Mouse (Mus musculus) neural tube, embryonic 12.5 days (tissue): ENCODE measurements around the gene Capn7. TPM values are rescaled to one million over a fixed set of nuclear protein-coding genes. Genes with fewer than 3 reads are reported as not detected.

ENCODE experiments used
- ATAC-seq: fragments of 200-750 bp; cut with Nextera tagmentation; 2 replicates; pipeline ENCODE4 v1.8.0; 2017; ENCODE audit warnings: low read depth, mild to moderate bottlenecking, moderate TSS enrichment, moderate library complexity; ENCODE audit not compliant: low FRiP score
- H3K27ac ChIP-seq: fragments of 300-500 bp; sonication (generic); 2 replicates; pipeline ENCODE4 v1.5.1; 2016
- H3K27me3 ChIP-seq: fragments of 300-500 bp; sonication (generic); replicated peaks from 2 replicates; pipeline ENCODE4 v1.6.1; 2016; ENCODE audit warnings: mild to moderate bottlenecking
- H3K36me3 ChIP-seq: fragments of 300-500 bp; sonication (generic); 2 replicates; pipeline ENCODE4 v1.6.1; 2016; ENCODE audit warnings: mild to moderate bottlenecking
- H3K4me1 ChIP-seq: fragments of 300-500 bp; sonication (generic); 2 replicates; pipeline ENCODE4 v1.6.1; 2016
- H3K4me2 ChIP-seq: fragments of 300-500 bp; sonication (generic); replicated peaks from 2 replicates; pipeline ENCODE4 v1.6.1; 2016; ENCODE audit warnings: mild to moderate bottlenecking
- H3K4me3 ChIP-seq: fragments of 300-500 bp; sonication (generic); 2 replicates; pipeline ENCODE4 v1.5.1; 2016
- H3K9ac ChIP-seq: fragments of 300-500 bp; sonication (generic); 2 replicates; pipeline ENCODE4 v1.6.1; 2016; ENCODE audit warnings: mild to moderate bottlenecking
- H3K9me3 ChIP-seq: fragments of 300-500 bp; sonication (generic); 2 replicates; pipeline ENCODE4 v1.6.1; 2016; ENCODE audit warnings: mild to moderate bottlenecking
- WGBS: fragments of 180-500 bp; shearing (Covaris S2); methylation state at CpG from one replicate; pipeline ENCODE4 v1.1.7; 2016; 5-methylcytosine and 5-hydroxymethylcytosine counted together
- polyA plus RNA-seq: library from polyadenylated mRNA; unstranded; fragments of >200 nt; fragmentation: Nextera tagmentation; extraction: Ambion mirVana; gene quantifications from 2 replicates; pipeline ENCODE4 v1.2.1, GENCODE M21; 2016

Capn7 gene
- polyA plus RNA-seq, 1 experiment from 2014 or later: 60.7 TPM

- peaks cover 14% of the 10 kb centered on the region for H3K4me1 ChIP-seq
- no peak overlapping the region for H3K4me3 ChIP-seq
- H3K36me3 ChIP-seq: peaks cover 7% of the 10 kb centered on the region; the same call in 1 of the 2 replicates
- 27% methylated on average over 7 of the region's 7 CpGs for WGBS
- 0 out of 2 replicates have a peak overlapping the region, but pooled peaks have one; percentile 4 for H3K4me2 ChIP-seq
- no peak for ATAC-seq
- no peak overlapping the region for H3K9ac ChIP-seq
- H3K9me3 ChIP-seq: 0 out of 2 replicates have a peak, but pooled peaks cover 5% of the 10 kb centered on the region
- no peaks in the 10 kb centered on the region for H3K27me3 ChIP-seq
- no peak overlapping the region for H3K27ac ChIP-seq
These were observed 84.5 kb downstream of the Capn7 start for GRCm38 (mm10) chr14:31420985-31421384.

Other genes starting within 250 kb of the Capn7 start
- 79.5 and 80.5 TPM in 2 replicates for gene Smim4, start 207.7 kb upstream of the Capn7 start, polyA plus RNA-seq
- 437 and 462 TPM in 2 replicates for gene Nt5dc2, start 205.6 kb upstream of the Capn7 start, polyA plus RNA-seq
- gene Stab1, start 168.0 kb upstream of the Capn7 start, polyA plus RNA-seq: 26.0 and 27.3 TPM in 2 replicates
- 44.2 and 62.0 TPM in 2 replicates for gene Tnnc1, start 128.3 kb upstream of the Capn7 start, polyA plus RNA-seq
- 419 and 436 TPM in 2 replicates for gene Nisch, start 119.7 kb upstream of the Capn7 start, polyA plus RNA-seq
- 1.6 and 1.9 TPM in 2 replicates for gene Sema3g, start 118.8 kb upstream of the Capn7 start, polyA plus RNA-seq
- gene Phf7, start 85.3 kb upstream of the Capn7 start, polyA plus RNA-seq: 12.4 and 13.9 TPM in 2 replicates
- gene Bap1, start 85.2 kb upstream of the Capn7 start, polyA plus RNA-seq: 108 and 121 TPM in 2 replicates
- 4.7 and 5.1 TPM in 2 replicates for gene Dnah1, start 12.7 kb upstream of the Capn7 start, polyA plus RNA-seq
- 57.2 TPM in 2 replicates for gene Sh3bp5, start 99.4 kb downstream of the Capn7 start, polyA plus RNA-seq
- 16.7 and 20.5 TPM in 2 replicates for gene Eaf1, start 157.8 kb downstream of the Capn7 start, polyA plus RNA-seq
- 71.3 and 72.2 TPM in 2 replicates for gene Mettl6, start 158.4 kb downstream of the Capn7 start, polyA plus RNA-seq